Mouse (Mus musculus) myocyte (in vitro differentiated cells): ENCODE measurements around the gene Cdca3. TPM values are rescaled to one million over a fixed set of nuclear protein-coding genes. Genes with fewer than 3 reads are reported as not detected.
"Not testable (repeated sequence)": the region's sequence is repeated elsewhere in the genome, so short reads cannot be mapped to it uniquely, and the experiment has no call there.

Experiments
- H3K27me3 ChIP-seq: one replicate; pipeline ENCODE4 v1.6.1; 2011; ENCODE audit not compliant: control insufficient read depth, insufficient read depth, insufficient read length
- H3K36me3 ChIP-seq: one replicate; pipeline ENCODE4 v1.6.1; 2011; ENCODE audit not compliant: control insufficient read depth, insufficient read depth
- H3K4me2 ChIP-seq: one replicate; pipeline ENCODE4 v1.6.1; 2011; ENCODE audit warnings: low read depth, control low read depth
- H3K4me3 ChIP-seq: one replicate; pipeline ENCODE4 v1.5.1; 2011; ENCODE audit warnings: mild to moderate bottlenecking, control low read depth, moderate library complexity
- H3K79me2 ChIP-seq: one replicate; pipeline ENCODE4 v1.6.1; 2011; ENCODE audit not compliant: control insufficient read depth, insufficient read depth
- H3ac ChIP-seq: one replicate; pipeline ENCODE4 v1.6.1; 2011; ENCODE audit not compliant: control insufficient read depth, insufficient read length
- CEBPB ChIP-seq: IDR thresholded peaks from 2 replicates; pipeline ENCODE4 v1.6.1; 2011; ENCODE audit warnings: mild to moderate bottlenecking, moderate library complexity; ENCODE audit not compliant: poor library complexity, insufficient read depth, severe bottlenecking
- E2F4 ChIP-seq: IDR thresholded peaks from one replicate; pipeline ENCODE4 v1.6.1; 2011; ENCODE audit warnings: mild to moderate bottlenecking, control low read depth, moderate library complexity; ENCODE audit not compliant: insufficient read depth
- MAX ChIP-seq: IDR thresholded peaks from one replicate; pipeline ENCODE4 v1.6.1; 2011; ENCODE audit warnings: low read depth, mild to moderate bottlenecking, control low read depth
- MYOD1 ChIP-seq, 3 experiments: IDR thresholded peaks; one replicate each; pipeline ENCODE4 v1.6.1; 2011; ENCODE audit warnings: control low read depth in 2 of 3, low read depth in 2 of 3, mild to moderate bottlenecking in 2 of 3, moderate library complexity in 1 of 3; ENCODE audit not compliant: insufficient read length in 2 of 3, control insufficient read depth in 1 of 3
- MYOG ChIP-seq, 3 experiments: IDR thresholded peaks; one replicate each; pipeline ENCODE4 v1.6.1; 2011; ENCODE audit warnings: control low read depth in 2 of 3, low read depth in 2 of 3, mild to moderate bottlenecking in 2 of 3; ENCODE audit not compliant: insufficient read length in 2 of 3, control insufficient read depth in 1 of 3, insufficient read depth in 1 of 3
- POLR2A ChIP-seq: IDR thresholded peaks from one replicate; pipeline ENCODE4 v1.6.1; 2011; ENCODE audit warnings: low read depth, mild to moderate bottlenecking, control low read depth, moderate library complexity; ENCODE audit not compliant: insufficient read length
- POLR2AphosphoS2 ChIP-seq: IDR thresholded peaks from one replicate; pipeline ENCODE4 v1.6.1; 2011; ENCODE audit warnings: low read depth, control low read depth; ENCODE audit not compliant: insufficient read length
- REST ChIP-seq: IDR thresholded peaks from one replicate; pipeline ENCODE4 v1.6.1; 2011; ENCODE audit warnings: mild to moderate bottlenecking, control low read depth, moderate library complexity; ENCODE audit not compliant: insufficient read depth, insufficient read length
- SRF ChIP-seq: IDR thresholded peaks from one replicate; pipeline ENCODE4 v1.6.1; 2011; ENCODE audit warnings: low read depth; ENCODE audit not compliant: control insufficient read depth, insufficient read length
- TCF12 ChIP-seq: IDR thresholded peaks from one replicate; pipeline ENCODE4 v1.6.1; 2011; ENCODE audit warnings: mild to moderate bottlenecking, control low read depth; ENCODE audit not compliant: poor library complexity, insufficient read depth, severe bottlenecking
- TCF3 ChIP-seq: IDR thresholded peaks from one replicate; pipeline ENCODE4 v1.6.1; 2011; ENCODE audit warnings: low read depth, control low read depth; ENCODE audit not compliant: insufficient read length
- USF1 ChIP-seq: IDR thresholded peaks from one replicate; pipeline ENCODE4 v1.6.1; 2011; ENCODE audit warnings: low read depth, mild to moderate bottlenecking, control low read depth, moderate library complexity
- polyA plus RNA-seq: library from polyadenylated mRNA; unstranded; fragments of >200 nt; fragmentation: generic; extraction: Trizol; gene quantifications from one replicate; pipeline ENCODE4 v1.2.1, GENCODE M21; 2012; ENCODE audit warnings: missing spikeins

Cdca3 gene
- polyA plus RNA-seq, 1 experiment: 28.8 TPM

GRCm38 (mm10) chr6:124820891-124821290 is 8.5 kb upstream of the Cdca3 start:
- Histone ChIP-seq H3K36me3 (peaks cover 49% of the 10 kb centered on the region), H3K79me2 (no peaks in the 10 kb centered on the region), H3ac (no peak overlapping the region), H3K4me2 (no peak overlapping the region), H3K4me3 (no peak overlapping the region), H3K27me3 (no peaks in the 10 kb centered on the region)
- TF ChIP-seq REST: no peak
- TF ChIP-seq TCF3: no peak
- TF ChIP-seq POLR2AphosphoS2: no peak
- TF ChIP-seq POLR2A: no peak
- TF ChIP-seq MYOG (IDR thresholded peaks at IDR 0.05; ENCODE audit: control insufficient read depth in 1 of 3, insufficient read depth in 1 of 3, insufficient read length in 2 of 3, low read depth in 2 of 3): no peak
- TF ChIP-seq MAX: no peak
- no peak for TF ChIP-seq MYOD1 (IDR thresholded peaks at IDR 0.05; ENCODE audit: control insufficient read depth in 1 of 3, insufficient read length in 2 of 3, low read depth in 2 of 3)
- no peak for TF ChIP-seq E2F4
- no peak for TF ChIP-seq SRF
- TF ChIP-seq CEBPB: no peak
- no peak for TF ChIP-seq USF1

GRCm38 (mm10) chr6:124822049-124822448 is 7.3 kb upstream of the Cdca3 start:
- Histone ChIP-seq H3K79me2 (peaks cover 9% of the 10 kb centered on the region), H3K4me3 (no peak overlapping the region), H3K36me3 (peaks cover 46% of the 10 kb centered on the region), H3ac (no peak overlapping the region), H3K4me2 (no peak overlapping the region), H3K27me3 (no peaks in the 10 kb centered on the region)
- TF ChIP-seq MYOD1 (IDR thresholded peaks at IDR 0.05; ENCODE audit: control insufficient read depth in 1 of 3, insufficient read length in 2 of 3, low read depth in 2 of 3): no peak
- no peak for TF ChIP-seq SRF
- TF ChIP-seq MAX: no peak
- no peak for TF ChIP-seq TCF12
- no peak for TF ChIP-seq TCF3
- no peak for TF ChIP-seq POLR2AphosphoS2
- TF ChIP-seq USF1: no peak
- no peak for TF ChIP-seq POLR2A
- TF ChIP-seq CEBPB: no peak
- TF ChIP-seq E2F4: no peak
- TF ChIP-seq MYOG (IDR thresholded peaks at IDR 0.05; ENCODE audit: control insufficient read depth in 1 of 3, insufficient read depth in 1 of 3, insufficient read length in 2 of 3, low read depth in 2 of 3): no peak
- no peak for TF ChIP-seq REST

- Histone ChIP-seq H3K27me3 (no peaks in the 10 kb centered on the region), H3K36me3 (peaks cover 25% of the 10 kb centered on the region), H3K4me3 (peak overlapping the region; percentile 93), H3K4me2 (peak overlapping the region; percentile 96), H3ac (peak overlapping the region; percentile 38), H3K79me2 (peaks cover 35% of the 10 kb centered on the region)
- TF ChIP-seq TCF12 (no peak), REST (no peak), POLR2A (peak; percentile 66), TCF3 (no peak), MYOG (IDR thresholded peaks at IDR 0.05; ENCODE audit: control insufficient read depth in 1 of 3, insufficient read depth in 1 of 3, insufficient read length in 2 of 3, low read depth in 2 of 3) (no peak), SRF (no peak), MAX (no peak), MYOD1 (IDR thresholded peaks at IDR 0.05; ENCODE audit: control insufficient read depth in 1 of 3, insufficient read length in 2 of 3, low read depth in 2 of 3) (no peak), POLR2AphosphoS2 (peak; percentile 58), USF1 (no peak), E2F4 (no peak), CEBPB (no peak)
Observed at GRCm38 (mm10) chr6:124828101-124828592, 1.2 kb upstream of the Cdca3 start.

GRCm38 (mm10) chr6:124829799-124830700 is 703 bp downstream of the Cdca3 start:
- no peaks in the 10 kb centered on the region for H3K27me3 ChIP-seq
- H3K36me3 ChIP-seq: peaks cover 10% of the 10 kb centered on the region
- H3ac ChIP-seq: peak overlapping the region; percentile 38
- peak overlapping the region; percentile 86 for H3K4me2 ChIP-seq
- peaks cover 35% of the 10 kb centered on the region for H3K79me2 ChIP-seq
- H3K4me3 ChIP-seq: peak overlapping the region; percentile 93
- TF ChIP-seq REST: no peak
- TF ChIP-seq MAX: no peak
- TF ChIP-seq POLR2AphosphoS2: peak; percentile 42
- no peak for TF ChIP-seq CEBPB
- peak; percentile 100 for TF ChIP-seq E2F4
- TF ChIP-seq USF1: no peak

GRCm38 (mm10) chr6:124831199-124831598 is 1.9 kb downstream of the Cdca3 start:
- Histone ChIP-seq H3K4me2 (peak overlapping the region; percentile 86), H3K79me2 (peaks cover 34% of the 10 kb centered on the region), H3K4me3 (peak overlapping the region; percentile 93)
- not testable (repeated sequence) for H3ac ChIP-seq, H3K36me3 ChIP-seq, H3K27me3 ChIP-seq
